Mouse (Mus musculus) erythroblast, embryonic 14.5 days (primary cell): ENCODE measurements around the gene Mzt1.

Experiments used
- GATA1 ChIP-seq: IDR thresholded peaks from 2 replicates; pipeline ENCODE4 v1.6.1; 2012; ENCODE audit warnings: low read length, inconsistent platforms, mixed read lengths
- TAL1 ChIP-seq: IDR thresholded peaks from 3 replicates; pipeline ENCODE4 v1.6.1; 2012; ENCODE audit warnings: low read length, inconsistent platforms, mixed read lengths

DNA sequence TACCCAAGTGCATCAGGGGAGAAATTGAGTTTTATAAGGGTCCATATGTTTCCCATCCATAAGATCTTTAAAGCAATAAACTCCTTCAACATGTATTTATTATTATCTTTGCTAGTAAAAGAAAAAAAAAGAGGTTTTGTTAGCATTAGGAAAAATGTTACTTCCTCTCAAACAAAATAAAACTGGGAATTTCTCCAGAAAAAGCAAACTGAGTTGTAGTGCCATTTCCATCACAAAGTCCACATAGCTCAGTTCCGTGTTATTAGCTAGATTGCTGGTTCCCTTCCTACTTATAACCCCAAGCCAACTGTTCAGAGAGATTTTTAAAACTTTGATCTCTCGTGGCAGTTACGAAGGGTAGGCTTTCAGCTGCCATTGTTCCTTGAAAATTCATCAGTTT, 55.3 kb downstream of the Mzt1 start:
- no peak for TF ChIP-seq TAL1
- no peak for TF ChIP-seq GATA1
